Mouse (Mus musculus) mouse embryonic stem cell (cell line): ENCODE measurements around the gene 4930519P11Rik.

Experiments used
- in situ Hi-C, 2 experiments: fragments of 300-500 bp; cut with MboI; formaldehyde crosslinking; loops; 1 replicate in 1 of 2; 3 replicates in 1 of 2; pipeline ENCODE4 v1.14.3; 2019 to 2020; ENCODE audit warnings: low sequenced_read_pairs in 2 of 2, low pct_unique_long_range_greater_than_20kb in 1 of 2, mixed read lengths in 1 of 2; ENCODE audit not compliant: unreplicated experiment in 1 of 2

Gene 4930519P11Rik

GRCm38 (mm10) chr2:154569071-154569748 is 44.0 kb downstream of the 4930519P11Rik start:
- in situ Hi-C loops: no loop called here

- in situ Hi-C loops: no loop called here
These were observed 44.7 kb downstream of the 4930519P11Rik start for GRCm38 (mm10) chr2:154568329-154569070.

GRCm38 (mm10) chr2:154567766-154568165 is 45.5 kb downstream of the 4930519P11Rik start:
- in situ Hi-C loops: no loop called here

GRCm38 (mm10) chr2:154566641-154567040 is 46.6 kb downstream of the 4930519P11Rik start:
- in situ Hi-C loops: no loop called here

- in situ Hi-C loops: no loop called here
These were observed 47.7 kb downstream of the 4930519P11Rik start for GRCm38 (mm10) chr2:154565562-154565961.

- in situ Hi-C loops: no loop called here
These were observed 49.5 kb downstream of the 4930519P11Rik start for GRCm38 (mm10) chr2:154563612-154564170.
